Mouse (Mus musculus) adrenal gland (tissue): ENCODE measurements around the gene Asb9.

Experiments
- intact Hi-C: fragments of 180-260 bp; cut with DNase I; formaldehyde crosslinking; loops from one replicate; pipeline ENCODE4 v1.15.1; 2025
- long read RNA-seq, 2 experiments: library from polyadenylated mRNA; unstranded; transcript quantifications; one replicate each; pipeline ENCODE4 v2.0.0; 2020; ENCODE audit warnings: borderline replicate concordance in 1 of 2; ENCODE audit not compliant: insufficient replicate concordance in 1 of 2

Gene Asb9
- long read RNA-seq, experiment 1 = 0 reads
- long read RNA-seq, experiment 2 = 0 reads

DNA sequence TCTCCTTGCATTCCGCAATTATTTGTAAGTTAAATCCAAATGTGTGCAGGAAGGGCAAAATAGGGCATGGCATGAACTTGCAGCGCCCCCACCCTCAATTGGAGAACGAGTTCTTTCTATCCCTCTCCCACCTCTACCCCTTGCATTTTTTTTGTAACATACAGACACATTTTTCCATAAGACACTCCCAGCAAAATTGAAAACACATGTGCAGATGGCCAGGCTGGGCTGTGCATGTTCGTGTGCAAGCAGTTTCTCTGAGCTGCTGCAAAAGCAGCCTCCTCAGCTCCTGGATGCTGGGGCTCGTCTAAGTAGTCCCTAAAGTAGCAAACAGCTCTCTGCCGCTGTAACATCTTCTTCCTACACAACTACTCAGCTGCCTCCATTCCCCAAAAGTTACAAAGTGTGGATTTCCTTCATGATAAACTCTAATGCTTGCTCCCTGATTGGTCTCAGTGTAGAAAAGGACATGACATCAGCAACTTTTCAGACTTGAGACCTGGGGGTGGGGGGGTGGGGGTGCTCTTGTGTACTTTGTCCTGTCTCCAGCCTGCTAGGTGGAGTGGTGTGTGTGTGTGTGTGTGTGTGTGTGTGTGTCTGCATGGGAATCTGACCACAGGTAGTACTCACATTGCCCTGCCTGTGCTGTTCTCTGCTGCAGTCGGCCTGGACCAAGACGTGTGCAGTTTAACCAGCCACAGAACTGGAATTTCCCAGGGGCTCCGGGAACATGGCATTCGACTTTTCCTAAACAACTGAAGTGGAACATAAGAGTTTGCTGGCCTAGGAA is at the start of gene Asb9:
TSS of gene Asb9 (plus strand) at position 619 of the 790 bp plus-strand sequence.
- intact Hi-C loops = no loop called here

DNA sequence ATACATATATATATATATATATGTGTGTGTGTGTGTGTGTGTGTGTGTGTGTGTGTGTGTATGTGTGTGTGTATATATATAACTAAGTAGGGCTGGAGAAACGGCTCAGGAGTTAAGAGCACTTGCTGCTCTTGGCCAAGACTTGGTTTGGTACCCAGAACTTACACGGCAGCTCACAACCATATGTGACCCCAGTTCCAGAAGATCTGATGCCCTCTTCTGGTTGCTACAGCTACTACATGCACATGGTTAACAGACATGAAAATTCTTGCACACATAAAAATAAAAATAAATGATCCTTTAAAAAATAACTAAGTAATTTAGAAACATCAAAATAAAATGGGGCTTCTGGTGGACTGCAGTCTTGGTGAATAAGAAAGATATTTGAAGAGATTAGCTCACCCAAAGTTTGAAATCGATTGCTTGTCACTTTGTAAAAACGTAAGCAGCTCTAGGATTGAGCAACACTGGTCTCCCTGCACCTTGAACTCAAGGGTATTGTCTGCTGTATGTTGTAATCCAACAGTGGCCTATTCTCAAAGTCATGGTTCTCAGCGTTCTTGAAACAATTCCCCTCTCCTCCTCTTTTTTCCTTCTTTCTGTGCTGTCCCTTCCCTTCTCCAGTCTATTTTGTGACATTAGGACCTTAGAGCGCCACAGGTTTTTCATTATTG is 46.8 kb upstream of the Asb9 start:
- intact Hi-C loops = no loop called here

DNA sequence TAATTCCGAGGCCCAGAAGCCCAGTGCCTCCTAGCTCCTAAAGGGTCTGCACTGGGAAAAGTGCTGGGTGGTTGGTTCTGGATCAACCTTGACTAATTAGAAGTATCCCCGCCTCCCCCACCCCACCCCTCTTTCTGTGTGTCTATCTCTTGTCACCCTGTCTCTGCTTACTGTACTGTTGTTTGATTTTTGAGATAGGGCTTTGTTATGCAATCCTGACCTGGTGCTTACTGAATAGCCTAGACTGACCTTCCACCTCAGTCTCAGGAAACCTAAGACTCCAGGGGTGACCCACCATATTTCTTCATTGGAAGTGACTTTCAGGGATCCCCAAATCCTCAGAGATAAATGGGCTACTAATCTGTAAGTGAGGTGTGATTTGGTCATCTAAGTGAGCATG is 3.9 kb upstream of the Asb9 start:
- intact Hi-C loops = no loop called here

DNA sequence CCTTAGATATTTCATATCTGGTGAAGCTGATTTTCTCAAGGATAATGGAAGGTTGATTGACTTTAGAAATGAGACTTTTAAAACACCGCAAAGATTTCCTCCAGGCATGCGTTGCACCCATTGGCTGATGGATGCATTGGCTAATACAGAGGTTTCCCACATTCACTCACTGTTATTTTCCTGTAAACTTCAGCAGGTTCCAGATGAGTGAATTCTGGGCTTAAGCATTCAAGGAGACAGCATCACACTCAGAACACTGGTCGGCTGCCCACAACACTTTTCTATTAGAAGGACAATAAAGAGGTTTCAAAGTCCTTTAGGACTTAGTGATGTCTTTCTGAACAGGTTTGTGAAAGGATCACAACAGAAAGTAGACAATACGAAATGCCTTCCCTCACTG is 941 bp downstream of the Asb9 start:
- intact Hi-C loops = no loop called here

DNA sequence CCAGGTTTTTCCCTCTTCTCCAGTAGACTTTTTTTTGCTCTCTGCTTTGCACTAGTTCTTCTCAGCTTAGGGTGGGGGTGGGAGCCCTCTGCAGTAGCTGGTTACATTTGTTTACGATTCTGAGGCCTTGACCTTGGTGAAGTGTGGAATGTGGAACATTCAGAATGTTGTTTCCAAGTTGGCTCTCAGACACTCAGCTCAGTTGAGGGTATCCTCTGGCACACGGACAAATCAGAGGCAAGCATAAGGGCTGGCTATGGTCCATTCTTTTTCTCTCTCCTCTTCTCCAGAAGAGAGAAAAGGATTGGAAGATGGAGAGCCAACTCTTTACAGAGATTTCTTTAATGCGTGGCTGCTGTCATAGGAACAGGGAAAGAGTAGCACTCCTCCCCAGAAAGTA is 2.6 kb downstream of the Asb9 start:
- intact Hi-C loops = no loop called here

DNA sequence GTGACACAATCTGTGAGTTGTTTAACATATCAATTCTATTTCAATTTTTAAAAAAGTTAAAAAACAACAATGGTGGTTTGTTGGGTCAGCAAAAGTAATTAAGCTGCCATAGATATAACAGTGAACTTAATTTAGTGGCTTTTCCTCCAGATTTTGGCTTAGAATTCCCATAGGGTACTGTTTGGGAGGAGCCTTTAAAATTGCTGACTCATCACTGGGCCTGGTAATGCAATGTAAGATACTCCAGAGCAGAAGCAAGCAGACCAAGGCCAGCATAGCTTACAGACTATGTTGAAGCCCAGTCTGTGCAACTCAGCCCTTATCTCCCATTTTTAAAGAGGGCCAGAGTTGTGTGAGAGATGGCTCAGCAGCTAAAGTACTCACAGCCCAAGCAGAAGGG is 16.0 kb downstream of the Asb9 start:
- intact Hi-C loops = no loop called here

DNA sequence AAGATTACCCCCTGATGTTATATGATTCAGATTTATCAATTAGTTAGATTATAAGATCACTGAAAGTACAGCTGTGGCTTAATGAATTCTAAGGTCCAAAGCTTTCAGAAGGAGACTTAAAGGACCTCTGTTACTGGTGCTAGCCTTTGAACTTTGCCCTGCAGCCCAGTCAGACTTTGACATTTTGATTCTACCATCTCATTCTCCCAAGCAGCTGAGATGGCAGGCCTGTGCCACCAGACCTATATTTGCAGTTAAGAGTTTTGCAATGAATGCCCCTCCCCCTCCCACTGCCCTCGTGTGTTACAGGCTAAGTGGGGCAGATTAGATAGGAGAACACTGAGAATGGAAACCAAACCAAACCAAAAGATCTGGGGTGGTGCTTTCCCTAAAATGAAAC is 20.4 kb downstream of the Asb9 start:
- intact Hi-C loops = no loop called here

DNA sequence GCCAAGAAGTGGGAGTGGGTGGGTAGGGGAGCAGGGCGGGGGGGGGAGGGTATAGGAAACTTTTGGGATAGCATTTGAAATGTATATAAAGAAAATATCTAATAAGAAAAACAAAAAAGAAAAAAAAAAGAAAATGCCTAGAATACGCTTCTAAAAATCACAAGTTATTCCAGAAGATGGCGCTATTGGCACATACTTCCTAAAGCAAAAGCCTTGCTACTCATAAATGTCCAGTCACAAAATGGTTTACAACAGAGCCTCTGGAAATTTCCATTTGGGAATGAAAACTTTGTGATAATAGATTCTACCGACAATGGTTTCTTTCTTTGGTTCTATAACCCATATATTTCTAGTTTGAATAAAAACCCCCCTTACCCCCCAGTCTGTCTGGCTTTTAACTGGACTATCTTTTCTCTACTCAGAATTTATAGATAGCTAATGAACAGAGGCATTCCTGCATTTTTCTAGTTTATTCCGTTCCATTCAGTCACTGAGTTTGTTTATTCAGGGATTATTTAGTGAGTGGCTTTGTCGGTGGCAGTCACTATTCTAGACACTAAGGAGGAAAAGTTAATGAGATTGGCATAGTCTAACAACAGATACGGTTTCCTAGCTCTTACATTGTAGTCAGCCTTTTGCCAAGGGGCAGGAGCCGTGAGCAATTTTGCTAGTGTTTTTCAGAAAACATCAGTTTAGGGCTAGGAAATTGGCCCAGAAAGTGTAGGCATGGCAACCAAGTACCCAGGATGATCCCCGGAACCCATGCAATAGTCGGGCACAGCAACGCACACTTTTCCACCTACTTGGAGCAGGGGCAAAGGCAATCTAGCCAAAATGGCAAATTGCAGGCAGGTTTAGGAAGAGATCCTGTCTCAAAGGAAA is 35.5 kb downstream of the Asb9 start:
- intact Hi-C loops = loop anchor here (10.0 kb wide), 1 partner anchor 1623 kb away; no protein-coding TSS in a partner anchor

DNA sequence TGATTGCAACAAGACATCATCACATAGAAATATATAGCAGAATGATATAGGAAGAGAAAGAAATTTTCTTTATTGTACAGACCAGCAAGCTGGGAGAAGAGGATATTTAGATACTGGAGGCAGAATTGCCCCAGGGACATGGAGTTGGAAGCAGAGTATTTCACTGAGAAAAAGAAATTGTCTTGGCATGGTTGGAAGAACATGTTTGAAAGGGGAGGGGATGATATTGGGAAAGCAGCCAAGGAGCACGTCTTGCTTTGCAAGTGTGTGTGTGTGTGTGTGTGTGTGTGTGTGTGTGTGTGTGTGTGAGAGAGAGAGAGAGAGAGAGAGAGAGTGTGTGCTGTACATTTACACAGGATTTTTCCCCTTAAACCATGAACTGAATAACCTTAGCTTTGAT is 64.1 kb downstream of the Asb9 start:
- intact Hi-C loops = no loop called here

DNA sequence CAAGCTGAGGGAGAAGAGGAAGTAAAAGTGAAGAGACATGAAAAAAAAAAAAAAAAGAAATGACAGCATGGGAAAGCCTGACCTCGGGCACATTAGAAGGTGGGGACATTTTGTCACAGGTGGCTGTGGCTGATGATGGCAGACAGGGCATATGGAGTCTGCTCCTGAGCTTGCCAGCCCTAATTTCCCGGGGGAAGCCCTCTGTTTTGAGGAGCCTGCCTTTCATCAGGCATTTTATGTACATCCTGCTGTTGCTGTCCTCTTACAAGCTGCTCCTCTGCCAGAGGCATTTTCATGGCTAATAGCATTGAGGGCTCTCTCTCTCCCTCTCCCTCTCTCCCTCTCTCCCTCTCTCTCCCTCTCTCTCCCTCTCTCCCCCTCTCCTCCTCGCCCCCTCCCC is 70.8 kb downstream of the Asb9 start:
- intact Hi-C loops = no loop called here
